Mouse (Mus musculus) spleen, postnatal 10 days (tissue): ENCODE data around the gene Zfp704.

ENCODE experiments used
- DNase-seq, 2 experiments: peaks; one replicate each; pipeline ENCODE4 v3.0.0; 2021 to 2022; ENCODE audit warnings: low spot score in 2 of 2

The Zfp704 gene

DNA sequence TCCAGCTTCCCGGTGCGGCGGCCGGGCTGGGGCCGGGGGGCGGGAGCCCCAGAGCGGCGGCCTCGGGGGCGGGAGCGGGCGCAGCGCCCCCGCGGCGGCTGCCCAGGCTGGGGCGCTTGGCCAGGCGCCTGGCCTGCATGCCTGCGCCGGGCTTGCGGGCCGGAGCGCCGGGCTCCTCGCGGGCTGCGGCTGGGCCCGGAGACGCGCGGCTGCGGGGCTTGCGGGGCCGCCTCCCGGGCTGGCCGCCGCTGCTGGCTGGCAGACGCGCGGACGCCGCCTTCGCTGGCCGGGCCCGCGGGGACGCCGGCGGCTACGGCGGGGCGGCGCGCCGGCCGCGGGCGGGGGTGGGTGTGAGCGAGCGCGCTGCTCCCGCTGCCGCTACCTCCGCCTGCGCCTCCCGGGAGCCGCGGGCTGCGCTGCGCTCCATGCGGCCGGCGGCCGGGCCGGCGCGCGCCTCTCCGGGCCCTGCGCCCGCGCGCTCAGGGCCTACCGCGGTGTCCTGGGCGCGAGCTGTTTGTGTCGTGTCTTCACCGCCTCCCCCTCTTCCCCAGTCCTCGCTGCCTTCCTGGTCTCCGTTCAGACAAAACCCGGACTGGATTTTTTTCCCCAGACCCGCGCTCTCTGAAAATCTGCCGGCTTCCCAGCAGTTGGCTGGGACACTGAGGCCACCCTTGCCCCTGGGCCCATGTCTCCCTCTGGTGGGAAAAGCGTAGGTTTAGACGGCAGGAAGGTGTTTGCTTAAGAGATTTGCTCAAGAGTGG, at the start of gene Zfp704:
Gene Zfp704, minus strand, starts transcription at position 505 of the 761 bp plus-strand sequence.
- peak; percentile 39 to 62 for DNase-seq

GRCm38 (mm10) chr3:9633036-9634005, 23.4 kb upstream of the Zfp704 start:
- no peak for DNase-seq

DNA sequence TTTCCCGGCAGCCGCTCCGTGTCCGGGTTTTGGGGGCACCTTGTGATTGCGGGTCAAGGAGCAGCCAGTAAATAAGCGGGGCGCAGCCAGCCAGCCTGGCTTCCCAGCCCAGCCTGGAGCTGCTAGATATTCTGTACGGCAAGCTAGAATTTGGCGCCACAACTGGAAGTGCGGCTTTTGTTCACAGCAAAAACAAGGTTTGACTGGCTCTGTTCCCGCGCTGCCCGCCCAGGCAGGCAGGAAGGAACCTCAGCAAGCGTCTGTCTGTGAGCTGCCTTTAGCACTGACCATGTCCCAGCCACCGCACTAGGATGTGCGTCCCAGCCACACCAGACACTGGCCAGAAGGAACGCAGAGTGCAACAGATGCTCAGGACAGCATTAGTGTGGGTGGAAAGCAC, 20.1 kb upstream of the Zfp704 start:
- DNase-seq = no peak

DNA sequence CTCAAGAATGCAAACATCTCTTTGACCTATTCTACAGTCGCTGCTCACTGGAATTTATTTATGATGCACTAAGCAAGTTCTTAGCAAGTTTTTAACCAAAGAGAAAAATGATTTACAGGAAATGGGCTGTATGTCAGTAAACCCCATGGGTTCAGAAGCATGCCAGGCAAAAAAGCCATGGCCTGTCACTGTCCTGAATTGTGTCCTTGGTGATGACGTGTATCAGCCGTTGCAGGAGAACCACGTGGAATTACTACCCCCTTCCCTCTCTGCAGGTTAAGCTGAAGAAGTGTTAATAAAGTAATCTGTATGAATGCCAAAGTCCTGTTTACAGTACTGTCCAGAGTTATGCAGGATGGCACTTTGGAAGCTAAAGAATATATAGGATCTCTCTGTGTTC, 18.2 kb upstream of the Zfp704 start:
- no peak for DNase-seq

DNA sequence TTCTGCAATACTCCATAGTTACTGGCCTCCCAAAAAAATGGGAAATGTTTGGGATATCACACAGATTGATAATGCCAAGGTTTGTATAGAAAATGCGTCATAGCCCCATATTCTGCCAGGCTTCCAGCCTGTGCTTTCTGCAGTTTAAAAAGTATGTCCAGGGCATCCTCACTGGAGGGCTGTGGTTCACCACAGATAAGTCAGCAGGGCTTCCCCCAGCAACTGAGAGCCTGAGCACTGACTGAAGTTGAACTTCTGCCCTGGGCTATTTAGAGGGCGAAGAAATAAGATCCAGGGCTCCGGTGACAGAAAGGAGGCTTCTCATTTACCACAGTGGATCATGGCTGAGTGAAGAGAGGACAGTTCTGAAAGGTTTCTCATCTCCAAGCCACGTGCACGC, 16.3 kb upstream of the Zfp704 start:
- DNase-seq = no peak

DNA sequence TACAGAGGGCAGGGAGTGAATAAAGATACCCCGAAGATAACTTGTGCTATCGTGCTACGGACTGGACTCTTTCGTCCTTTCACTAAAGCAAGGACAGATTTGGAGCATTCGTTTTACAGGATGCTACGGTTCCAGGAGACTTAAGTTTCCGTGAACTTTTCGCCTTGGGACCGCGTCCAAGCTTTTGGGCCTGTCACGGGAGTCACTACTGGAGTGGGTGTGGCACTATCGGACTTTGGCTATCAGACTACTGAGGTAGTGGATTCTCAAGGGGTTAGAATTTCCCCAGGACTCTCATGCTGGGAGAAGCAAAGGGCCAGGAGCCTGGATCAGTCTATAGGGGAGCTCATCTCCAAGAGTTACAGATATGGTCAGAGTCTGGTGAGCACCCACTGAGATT, 10.7 kb upstream of the Zfp704 start:
- no peak for DNase-seq

DNA sequence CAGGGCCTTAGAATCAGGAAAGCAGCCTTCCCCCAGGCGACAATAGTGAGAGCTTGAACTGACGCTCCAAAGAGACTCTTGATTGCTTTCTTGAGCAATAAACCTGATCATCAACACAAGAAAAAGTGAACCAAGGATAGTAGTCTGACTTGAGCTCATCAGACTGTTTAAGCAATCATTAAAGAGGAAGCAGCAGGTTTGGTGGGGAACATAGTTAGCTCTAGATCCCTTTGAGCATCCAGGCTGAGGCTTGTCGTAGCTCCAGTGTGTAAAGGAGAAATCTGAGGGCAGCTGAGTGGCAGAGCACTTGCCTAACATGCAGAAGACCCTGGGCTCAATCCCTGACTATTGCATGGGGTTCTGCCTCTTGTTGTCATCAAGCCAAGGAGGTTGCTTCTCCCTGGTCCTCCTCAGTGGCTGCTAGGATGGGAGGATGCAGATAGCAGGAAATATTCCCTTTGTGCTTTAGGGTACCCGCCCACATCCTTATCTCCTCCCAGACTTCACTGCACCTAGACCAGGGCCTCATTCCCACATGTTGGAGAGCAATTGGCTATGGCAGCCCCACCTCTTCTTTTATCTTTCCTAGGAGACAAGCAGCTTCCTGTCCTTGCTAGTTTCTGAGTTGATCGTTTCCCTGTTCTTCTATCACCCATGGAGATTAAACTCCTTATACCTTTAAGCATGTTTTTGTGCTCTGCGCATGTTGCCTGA, 9.8 kb upstream of the Zfp704 start:
- no peak for DNase-seq

GRCm38 (mm10) chr3:9617101-9617500, 7.2 kb upstream of the Zfp704 start:
- no peak for DNase-seq

- no peak for DNase-seq
Measured at GRCm38 (mm10) chr3:9614676-9615075, 4.8 kb upstream of the Zfp704 start.

- no peak for DNase-seq
Measured at GRCm38 (mm10) chr3:9614011-9614410, 4.1 kb upstream of the Zfp704 start.

DNA sequence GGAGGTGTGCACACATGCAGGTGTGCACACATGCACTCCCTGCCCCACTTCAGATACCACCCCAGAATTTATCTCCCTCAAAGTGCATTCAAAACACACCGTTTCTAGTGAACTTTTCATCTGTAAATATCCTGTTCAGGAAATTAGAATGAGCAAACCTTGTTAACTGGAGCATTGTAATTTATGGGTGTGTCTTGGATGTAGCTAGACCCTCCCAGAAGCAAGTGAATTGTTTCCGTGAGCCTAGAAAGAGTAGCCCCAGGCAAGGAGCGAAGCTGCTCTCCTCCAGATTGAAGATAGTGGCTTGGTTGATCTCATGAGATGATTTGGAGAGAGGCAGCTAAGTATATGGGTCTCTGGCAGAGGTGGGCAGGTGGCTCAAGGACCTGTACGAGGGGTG, 1.3 kb upstream of the Zfp704 start:
- DNase-seq = no peak

- DNase-seq = no peak
Measured at GRCm38 (mm10) chr3:9610426-9610825, 541 bp upstream of the Zfp704 start.

- peak; percentile 39 to 45 for DNase-seq
Measured at GRCm38 (mm10) chr3:9608906-9609580, 842 bp downstream of the Zfp704 start.

GRCm38 (mm10) chr3:9608441-9608905, 1.4 kb downstream of the Zfp704 start:
- peak; percentile 16 to 39 for DNase-seq

DNA sequence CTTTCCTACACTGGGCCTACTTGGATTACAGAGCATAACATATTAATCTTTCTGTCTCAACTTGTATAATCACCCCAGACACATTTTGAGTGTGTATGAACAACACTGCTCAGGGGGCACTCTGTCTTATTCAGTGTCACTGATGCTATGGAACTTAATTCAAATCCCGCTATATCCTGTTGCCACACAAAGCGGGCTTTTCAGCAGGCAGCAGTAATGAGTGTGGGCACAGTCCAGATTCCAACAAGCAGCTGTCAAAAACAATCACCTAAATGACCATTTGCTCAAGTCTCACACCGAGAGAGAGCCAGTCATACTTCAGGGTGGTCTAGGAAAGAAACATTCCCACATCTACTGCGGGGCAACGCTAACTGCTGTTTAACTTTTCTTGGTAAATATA, 2.2 kb downstream of the Zfp704 start:
- DNase-seq = no peak

DNA sequence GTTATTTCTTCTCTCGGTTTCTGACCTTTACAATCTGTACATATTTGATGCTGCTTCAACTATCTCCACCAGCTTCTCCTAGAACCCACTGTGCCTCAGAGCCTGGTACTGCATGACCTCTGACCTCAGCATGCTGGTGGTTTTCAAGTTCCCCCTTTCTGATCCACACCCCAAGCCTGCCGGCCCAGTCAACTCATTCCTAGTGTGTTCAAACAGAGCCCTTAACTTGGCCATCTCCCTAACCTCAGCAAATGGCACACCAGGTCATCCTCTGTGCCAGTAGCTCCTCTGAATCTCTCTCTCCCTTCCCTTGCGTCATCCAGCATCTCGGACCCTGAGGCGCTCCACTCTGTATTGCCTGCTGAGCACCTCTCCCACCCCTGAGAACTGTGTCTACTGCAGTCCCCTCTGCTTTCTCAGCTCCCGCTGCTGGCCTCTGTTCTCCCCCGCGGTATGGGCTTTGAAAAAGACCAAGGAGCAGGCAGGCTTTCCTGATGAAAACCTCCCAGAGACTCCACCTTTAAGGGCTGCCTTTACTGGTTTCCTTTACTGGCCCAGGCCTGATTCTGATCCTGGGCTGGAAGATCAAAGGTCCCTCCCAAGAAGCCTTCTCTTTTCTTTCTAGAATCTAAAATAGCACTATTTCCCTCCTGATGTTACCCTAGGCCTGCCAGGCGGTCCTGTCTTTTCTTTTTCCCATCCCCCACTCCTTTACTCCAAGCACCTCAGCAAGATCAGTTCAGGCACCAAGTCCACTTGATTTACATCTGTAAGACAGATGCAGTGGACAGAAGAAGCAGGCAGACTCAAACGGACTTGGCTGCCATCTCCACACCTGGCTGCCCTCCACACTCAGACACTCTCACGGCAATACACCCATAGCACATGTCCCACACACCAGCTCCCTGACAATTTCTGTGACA, 3.8 kb downstream of the Zfp704 start:
- DNase-seq = no peak

- no peak for DNase-seq
Measured at GRCm38 (mm10) chr3:9604941-9605340, 4.9 kb downstream of the Zfp704 start.

DNA sequence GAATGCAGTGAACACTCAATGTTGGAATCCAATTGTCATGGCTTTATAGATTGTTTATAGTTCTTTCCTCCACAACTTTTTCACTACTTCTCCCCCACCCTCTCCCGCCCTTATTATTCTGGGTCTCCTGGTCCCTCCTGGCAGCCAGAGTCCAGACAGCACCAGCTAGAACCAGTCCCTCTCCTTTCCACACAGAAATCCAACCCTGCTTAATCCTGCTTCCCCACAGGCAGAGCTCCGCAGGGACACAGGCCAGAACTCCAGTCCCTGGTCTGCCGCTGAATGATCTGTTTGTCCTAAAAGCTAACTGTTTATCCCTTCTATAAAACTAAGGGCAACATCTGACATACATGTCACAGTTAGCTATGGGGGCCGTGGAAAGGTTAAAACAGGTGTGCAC, 6.0 kb downstream of the Zfp704 start:
- no peak for DNase-seq

GRCm38 (mm10) chr3:9600577-9600976, 9.3 kb downstream of the Zfp704 start:
- no peak for DNase-seq

DNA sequence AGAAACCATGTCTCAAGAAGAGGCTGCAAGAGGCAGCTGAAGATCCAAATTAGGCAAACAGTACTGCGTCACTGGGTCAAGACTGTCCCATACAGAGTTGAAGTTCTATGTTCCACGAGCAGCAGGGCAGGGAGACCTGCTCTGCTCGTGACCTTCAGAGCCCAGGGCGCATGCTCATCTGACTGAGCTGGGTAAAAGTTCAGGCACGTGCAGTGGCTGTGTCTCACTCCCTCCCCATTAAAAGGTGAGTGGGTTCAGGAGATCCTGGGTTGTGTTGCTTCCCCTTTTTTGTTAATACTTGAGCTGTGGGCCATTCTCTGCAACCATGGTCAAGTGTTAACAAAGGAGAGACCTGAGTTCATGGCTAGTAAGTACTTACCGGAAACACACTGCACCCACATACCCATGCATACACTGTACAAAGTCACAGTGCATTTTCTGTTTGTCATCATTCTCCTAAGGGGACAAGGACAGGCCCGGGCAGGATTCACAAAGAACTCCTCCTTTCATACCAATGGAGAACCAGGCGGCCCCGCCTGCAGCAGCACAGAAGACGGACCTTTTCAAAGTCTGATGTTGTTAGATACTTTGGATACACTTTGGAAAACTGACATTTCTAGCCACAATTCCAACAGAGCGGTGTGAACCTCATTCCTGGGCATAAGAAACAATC, 10.0 kb downstream of the Zfp704 start:
- DNase-seq = no peak
